Mouse (Mus musculus) layer of hippocampus, adult 2 months (tissue): ENCODE measurements around the gene Fam107b. TPM values are rescaled to one million over a fixed set of nuclear protein-coding genes. Genes with fewer than 3 reads are reported as not detected.

ENCODE experiments used
- DNase-seq, 2 experiments: peaks; one replicate each; pipeline ENCODE4 v3.0.0; 2022; ENCODE audit warnings: low spot score in 2 of 2
- H3K27ac ChIP-seq: fragments of 200-600 bp; 2 replicates; pipeline ENCODE4 v1.8.1; 2022
- H3K4me3 ChIP-seq: fragments of 200-600 bp; 2 replicates; pipeline ENCODE4 v1.8.1; 2022; ENCODE audit warnings: mild to moderate bottlenecking
- CTCF ChIP-seq: fragments of 200-600 bp; conservative IDR thresholded peaks from 2 replicates; pipeline ENCODE4 v1.8.1; 2022; ENCODE audit warnings: antibody characterized with exemption, mild to moderate bottlenecking, moderate library complexity
- total RNA-seq, 2 experiments: library from RNA; stranded (reverse); gene quantifications; 2 replicates each; pipeline ENCODE4 v1.2.3; 2021

Fam107b gene
- total RNA-seq, 2 experiments from 2014 or later: 11.4 to 20.1 TPM

DNA sequence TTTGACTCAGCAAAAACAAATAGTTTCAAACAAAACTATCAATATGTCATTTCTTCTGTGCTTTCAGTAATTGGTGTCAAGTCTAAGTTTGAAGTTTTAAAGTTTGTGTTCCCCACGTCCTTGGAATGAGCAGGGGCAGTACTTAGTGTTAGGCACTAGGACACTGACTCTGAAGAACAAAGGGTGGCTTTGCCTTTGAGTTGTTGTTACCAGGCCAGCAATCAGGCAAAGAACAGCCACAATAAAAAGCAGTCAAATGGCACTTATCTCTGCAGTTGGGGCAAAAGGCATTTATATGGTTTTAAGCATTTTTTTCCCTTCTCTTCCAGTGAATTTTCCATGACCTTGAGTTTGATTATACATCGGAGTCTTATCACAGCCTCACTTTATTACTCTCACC, 12.5 kb downstream of the Fam107b start:
- DNase-seq: no peak
- H3K4me3 ChIP-seq: no peak overlapping the region
- H3K27ac ChIP-seq: no peak overlapping the region
- no peak for TF ChIP-seq CTCF

DNA sequence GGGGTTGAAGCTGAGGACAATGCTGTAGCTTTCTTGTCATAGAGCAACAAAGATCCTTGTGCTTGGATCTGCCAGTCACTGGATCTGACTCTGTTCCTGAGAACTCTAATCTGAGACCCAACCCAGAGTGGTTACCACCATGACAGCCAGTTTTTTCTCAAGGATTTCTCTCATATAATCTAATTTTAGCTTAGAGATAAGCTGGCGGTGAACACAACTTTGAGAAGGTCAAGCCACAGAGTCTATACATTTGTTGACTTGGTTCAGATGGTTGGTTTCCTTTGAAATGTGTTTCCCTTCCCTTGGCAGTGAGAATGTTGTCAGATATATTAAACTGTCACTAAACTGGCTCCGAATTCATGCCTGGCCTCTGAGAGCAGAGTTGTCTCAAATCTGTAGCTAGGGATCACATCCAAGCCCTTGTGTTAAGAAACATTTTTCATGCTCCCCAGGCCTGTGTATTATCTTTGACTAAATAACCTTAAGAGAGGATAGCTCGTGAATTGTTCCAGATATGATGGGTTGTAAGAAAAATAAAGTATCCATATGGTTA, 15.0 kb downstream of the Fam107b start:
- H3K27ac ChIP-seq: no peak overlapping the region
- H3K4me3 ChIP-seq: no peak overlapping the region
- DNase-seq: no peak
- no peak for TF ChIP-seq CTCF

DNA sequence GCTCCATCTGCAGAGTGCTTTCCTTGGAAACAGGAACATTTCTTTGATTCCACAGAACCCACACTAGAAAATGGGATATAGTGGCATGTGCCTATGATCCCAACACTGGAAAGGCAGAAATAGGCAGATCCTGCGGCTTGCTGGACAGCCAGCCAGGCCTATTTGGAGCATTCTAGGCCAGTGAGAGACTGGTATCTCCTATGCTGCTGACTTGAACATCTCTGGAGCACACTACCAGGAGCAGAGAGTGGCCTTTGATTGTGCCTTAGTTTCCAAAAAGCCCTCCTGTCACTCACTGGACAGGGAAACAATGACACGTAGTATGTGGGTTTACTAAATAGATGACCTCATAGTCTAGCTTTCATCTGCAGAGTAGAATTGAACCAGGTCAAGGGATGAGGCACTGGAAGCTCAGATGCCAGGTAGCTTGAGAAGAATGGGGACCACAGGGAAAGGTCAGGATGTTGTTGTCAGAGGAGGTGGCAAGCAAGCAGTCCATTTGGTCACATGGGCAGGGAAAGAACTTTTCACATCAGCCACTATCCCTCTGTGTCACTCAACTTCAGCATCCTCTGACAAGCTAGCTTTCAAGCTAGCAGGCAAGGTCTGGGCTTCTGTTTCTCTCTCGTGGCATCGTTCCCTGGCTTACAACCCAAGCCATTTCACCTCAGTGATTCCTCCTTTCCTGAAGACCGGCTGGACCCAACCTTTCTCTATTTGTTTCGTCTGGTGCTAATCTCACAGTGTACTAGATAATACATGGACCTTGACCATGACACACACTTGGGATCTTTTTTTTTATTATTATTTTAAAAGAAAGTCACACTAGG, 20.0 kb downstream of the Fam107b start:
- no peak overlapping the region for H3K4me3 ChIP-seq
- no peak for TF ChIP-seq CTCF
- DNase-seq: no peak
- no peak overlapping the region for H3K27ac ChIP-seq

DNA sequence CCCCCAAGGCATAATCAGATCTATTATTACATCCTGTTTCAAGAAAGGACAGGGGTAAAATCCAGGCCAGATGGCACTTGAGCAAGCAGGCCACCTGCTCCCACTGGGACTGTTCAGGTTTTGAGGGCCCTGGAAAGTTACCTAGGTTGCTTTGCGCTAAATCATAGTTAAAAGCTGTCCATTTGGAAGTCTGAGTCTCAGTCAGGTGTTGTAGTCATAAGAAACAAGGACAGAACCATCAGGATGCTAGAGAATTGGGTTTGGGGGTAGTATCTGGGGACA, 20.6 kb downstream of the Fam107b start:
- no peak for TF ChIP-seq CTCF
- H3K27ac ChIP-seq: no peak overlapping the region
- no peak for DNase-seq
- H3K4me3 ChIP-seq: no peak overlapping the region

GRCm38 (mm10) chr2:3594663-3595318, 24.5 kb downstream of the Fam107b start:
- DNase-seq: no peak
- no peak overlapping the region for H3K4me3 ChIP-seq
- H3K27ac ChIP-seq: no peak overlapping the region
- no peak for TF ChIP-seq CTCF

GRCm38 (mm10) chr2:3600421-3600820, 30.1 kb downstream of the Fam107b start:
- DNase-seq: no peak
- TF ChIP-seq CTCF: no peak
- H3K27ac ChIP-seq: no peak overlapping the region
- no peak overlapping the region for H3K4me3 ChIP-seq

DNA sequence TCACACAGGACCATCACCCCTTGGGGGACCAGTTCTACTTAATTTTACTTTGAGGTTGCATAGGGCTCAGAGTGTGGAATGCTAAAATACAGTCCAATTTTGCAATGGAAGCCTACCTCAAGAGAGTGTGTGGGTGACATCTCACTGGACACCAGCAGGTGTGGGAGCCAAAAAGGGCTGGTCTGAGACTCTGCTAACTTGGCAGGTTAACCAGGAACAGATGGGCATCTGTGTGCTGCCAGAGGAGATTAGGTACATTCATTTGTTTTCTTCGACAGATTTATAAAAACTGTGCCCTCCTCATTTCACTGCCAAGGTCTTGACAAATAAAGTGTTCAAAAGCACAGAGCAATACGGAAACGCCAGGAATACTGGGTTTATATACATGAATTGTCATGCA, 32.3 kb downstream of the Fam107b start:
- no peak for TF ChIP-seq CTCF
- no peak for DNase-seq
- H3K4me3 ChIP-seq: no peak overlapping the region
- no peak overlapping the region for H3K27ac ChIP-seq

GRCm38 (mm10) chr2:3603181-3603580, 32.9 kb downstream of the Fam107b start:
- no peak overlapping the region for H3K27ac ChIP-seq
- DNase-seq: no peak
- TF ChIP-seq CTCF: no peak
- no peak overlapping the region for H3K4me3 ChIP-seq

- no peak for DNase-seq
- TF ChIP-seq CTCF: no peak
- H3K4me3 ChIP-seq: no peak overlapping the region
- H3K27ac ChIP-seq: no peak overlapping the region
Measured at GRCm38 (mm10) chr2:3608868-3609854, 38.9 kb downstream of the Fam107b start.

- DNase-seq: no peak
- no peak overlapping the region for H3K27ac ChIP-seq
- no peak overlapping the region for H3K4me3 ChIP-seq
- TF ChIP-seq CTCF: no peak
Measured at GRCm38 (mm10) chr2:3618446-3618845, 48.2 kb downstream of the Fam107b start.

DNA sequence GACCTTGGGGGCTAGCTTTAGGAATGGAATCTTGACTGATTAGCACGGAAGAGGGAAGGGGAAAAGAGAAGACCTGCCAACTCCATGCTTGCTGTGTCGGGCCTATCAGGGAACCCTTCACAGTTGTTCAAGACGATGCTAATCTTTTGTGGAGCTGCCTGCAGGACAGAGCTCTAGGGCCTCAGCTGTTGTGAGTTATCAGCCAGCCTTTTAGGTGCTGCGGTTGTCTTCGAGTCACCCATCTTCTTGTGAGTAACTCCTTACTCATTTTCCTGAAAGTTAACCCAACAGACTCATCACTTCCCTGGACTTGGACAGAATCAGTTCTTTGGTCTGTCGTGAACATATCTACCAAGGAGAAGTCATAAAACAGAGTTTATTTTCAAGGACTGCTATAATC, 51.3 kb downstream of the Fam107b start:
- no peak overlapping the region for H3K4me3 ChIP-seq
- no peak for DNase-seq
- H3K27ac ChIP-seq: no peak overlapping the region
- TF ChIP-seq CTCF: no peak

- no peak for TF ChIP-seq CTCF
- Histone ChIP-seq H3K27ac (no peak overlapping the region), H3K4me3 (no peak overlapping the region)
- DNase-seq: no peak
Measured at GRCm38 (mm10) chr2:3622158-3622557, 51.9 kb downstream of the Fam107b start.
